Mouse (Mus musculus) layer of hippocampus, postnatal 36 days (tissue): ENCODE results near the gene Gm26661. TPM values are rescaled to one million over a fixed set of nuclear protein-coding genes. Genes with fewer than 3 reads are reported as not detected.

ENCODE experiments used
- DNase-seq, 2 experiments: peaks; one replicate each; pipeline ENCODE4 v3.0.0; 2022
- total RNA-seq, 2 experiments: library from RNA; stranded (reverse); gene quantifications; 2 replicates each; pipeline ENCODE4 v1.2.3; 2021

The Gm26661 gene
- not detected for total RNA-seq

GRCm38 (mm10) chr14:7791532-7792159 is at the start of gene Gm26661:
Gm26661 (plus strand) TSS chr14:7791587.
- peak; percentile 10 to 11 for DNase-seq

GRCm38 (mm10) chr14:7748944-7749763 is 42.2 kb upstream of the Gm26661 start:
- peak; percentile 19 to 22 for DNase-seq

GRCm38 (mm10) chr14:7749764-7750089 is 41.7 kb upstream of the Gm26661 start:
- no peak for DNase-seq

GRCm38 (mm10) chr14:7765569-7766314 is 25.6 kb upstream of the Gm26661 start:
- peak; percentile 60 to 64 for DNase-seq

- DNase-seq: peak; percentile 29 to 36
These were observed 17.5 kb upstream of the Gm26661 start for GRCm38 (mm10) chr14:7773714-7774389.

GRCm38 (mm10) chr14:7786073-7786472 is 5.3 kb upstream of the Gm26661 start:
- no peak for DNase-seq

- no peak for DNase-seq
These were observed 1.9 kb upstream of the Gm26661 start for GRCm38 (mm10) chr14:7789266-7790030.

- DNase-seq: no peak
These were observed 291 bp upstream of the Gm26661 start for GRCm38 (mm10) chr14:7791061-7791531.

- no peak for DNase-seq
These were observed 4.6 kb downstream of the Gm26661 start for GRCm38 (mm10) chr14:7795961-7796360.

GRCm38 (mm10) chr14:7800611-7801010 is 9.2 kb downstream of the Gm26661 start:
- DNase-seq: no peak

GRCm38 (mm10) chr14:7801831-7802230 is 10.4 kb downstream of the Gm26661 start:
- peak; percentile 26 to 35 for DNase-seq

- DNase-seq: no peak
These were observed 12.6 kb downstream of the Gm26661 start for GRCm38 (mm10) chr14:7803874-7804557.

- DNase-seq: no peak
These were observed 13.1 kb downstream of the Gm26661 start for GRCm38 (mm10) chr14:7804558-7804905.

GRCm38 (mm10) chr14:7807711-7808110 is 16.3 kb downstream of the Gm26661 start:
- DNase-seq: no peak

GRCm38 (mm10) chr14:7808501-7808981 is 17.2 kb downstream of the Gm26661 start:
- DNase-seq: no peak

- no peak for DNase-seq
These were observed 17.9 kb downstream of the Gm26661 start for GRCm38 (mm10) chr14:7809043-7809955.

GRCm38 (mm10) chr14:7817770-7818462 is 26.5 kb downstream of the Gm26661 start, which contains the start of gene Flnb:
Flnb (plus strand) TSS chr14:7817957.
- peak; percentile 95 to 96 for DNase-seq

- DNase-seq: no peak
These were observed 27.2 kb downstream of the Gm26661 start for GRCm38 (mm10) chr14:7818463-7819121.

- DNase-seq: no peak
These were observed 28.1 kb downstream of the Gm26661 start for GRCm38 (mm10) chr14:7819446-7819845.
